Mouse (Mus musculus) midbrain, embryonic 16.5 days (tissue): ENCODE data around the gene Cox7c. TPM values are rescaled to one million over a fixed set of nuclear protein-coding genes. Genes with fewer than 3 reads are reported as not detected.
"Not testable (repeated sequence)": the region's sequence is repeated elsewhere in the genome, so short reads cannot be mapped to it uniquely, and the experiment has no call there.

Source experiments
- ATAC-seq: fragments of 200-750 bp; cut with Nextera tagmentation; 2 replicates; pipeline ENCODE4 v1.8.0; 2017; ENCODE audit warnings: moderate TSS enrichment
- H3K27ac ChIP-seq: fragments of 300-500 bp; sonication (generic); 2 replicates; pipeline ENCODE4 v1.5.1; 2014; ENCODE audit warnings: mild to moderate bottlenecking, low read length, mixed read lengths
- H3K27me3 ChIP-seq: fragments of 300-500 bp; sonication (generic); 2 replicates; pipeline ENCODE4 v1.6.1; 2014; ENCODE audit warnings: low read depth, low read length, mixed read lengths; ENCODE audit not compliant: control insufficient read depth, insufficient read depth
- H3K36me3 ChIP-seq: fragments of 300-500 bp; sonication (generic); 2 replicates; pipeline ENCODE4 v1.6.1; 2014; ENCODE audit warnings: mild to moderate bottlenecking, low read length, moderate library complexity, mixed read lengths; ENCODE audit not compliant: control insufficient read depth, insufficient read depth
- H3K4me1 ChIP-seq: fragments of 300-500 bp; sonication (generic); 2 replicates; pipeline ENCODE4 v1.6.1; 2014; ENCODE audit warnings: mild to moderate bottlenecking, low read length, mixed read lengths; ENCODE audit not compliant: control insufficient read depth, insufficient read depth
- H3K4me2 ChIP-seq: fragments of 300-500 bp; sonication (generic); 2 replicates; pipeline ENCODE4 v1.6.1; 2014; ENCODE audit warnings: mild to moderate bottlenecking, low read length, mixed read lengths
- H3K4me3 ChIP-seq: fragments of 300-500 bp; sonication (generic); 2 replicates; pipeline ENCODE4 v1.5.1; 2014; ENCODE audit warnings: low read depth, mild to moderate bottlenecking, low read length, moderate library complexity, mixed read lengths
- H3K9ac ChIP-seq: fragments of 300-500 bp; sonication (generic); 2 replicates; pipeline ENCODE4 v1.6.1; 2014; ENCODE audit warnings: low read depth, low read length, mixed read lengths
- H3K9me3 ChIP-seq: fragments of 300-500 bp; sonication (generic); replicated peaks from 2 replicates; pipeline ENCODE4 v1.6.1; 2014; ENCODE audit warnings: mild to moderate bottlenecking, low read length, mixed read lengths; ENCODE audit not compliant: control insufficient read depth, poor library complexity, severe bottlenecking
- WGBS: fragments of 180-500 bp; shearing (Covaris S2); extraction: QIAGEN DNeasy Blood & Tissue Kit; methylation state at CpG from one replicate; pipeline ENCODE4 v1.1.7; 2014; 5-methylcytosine and 5-hydroxymethylcytosine counted together
- polyA plus RNA-seq: library from polyadenylated mRNA; unstranded; fragments of >200 nt; fragmentation: Nextera tagmentation; extraction: Ambion mirVana; gene quantifications from 2 replicates; pipeline ENCODE4 v1.2.1, GENCODE M21; 2015

The Cox7c gene
- 589 and 600 TPM in 2 replicates for polyA plus RNA-seq

DNA sequence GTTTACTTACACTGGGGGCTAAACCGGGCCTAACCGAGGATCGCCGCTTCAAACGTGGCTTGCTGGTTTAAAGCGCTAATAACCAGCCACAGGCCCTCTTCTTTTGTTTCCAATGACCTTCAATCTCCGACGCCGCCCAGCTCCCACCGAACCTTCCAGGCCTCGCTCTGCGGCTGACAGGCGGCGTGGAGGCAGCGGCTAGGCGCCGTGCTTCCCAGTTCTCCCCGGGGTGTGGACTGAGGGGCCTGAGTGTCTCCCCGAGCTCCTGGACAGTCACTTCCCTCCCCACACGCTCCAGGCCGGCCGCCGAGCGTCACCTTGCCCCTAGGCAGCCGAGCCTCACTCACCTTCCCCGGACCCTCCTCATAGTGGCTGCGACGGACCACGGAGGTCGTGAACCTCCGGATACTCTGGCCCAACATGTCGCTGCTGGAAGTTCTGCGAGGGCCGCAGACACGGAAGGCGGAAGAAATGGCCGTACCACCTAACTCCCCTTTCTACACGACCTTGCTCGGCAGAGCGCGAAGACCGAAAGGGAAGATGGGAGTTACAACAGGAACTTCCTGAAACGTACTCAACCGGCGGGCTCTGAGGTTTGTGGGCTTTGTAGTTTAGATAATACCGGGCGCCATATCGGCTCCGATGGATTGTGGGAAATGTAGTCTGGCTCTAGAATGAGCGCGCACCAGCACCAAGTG is at the start of gene Cox7c:
Cox7c (minus strand) TSS at position 651 of the 698 bp plus-strand sequence.
- H3K4me2 ChIP-seq, result peak within 1 kb of the TSS; percentile 73
- WGBS, result under 1% methylated on average over 47 of the region's 51 CpGs
- peak within 1 kb of the TSS; percentile 94 for H3K27ac ChIP-seq
- ATAC-seq, result peak; percentile 99
- H3K36me3 ChIP-seq, result peaks cover 9% of the 10 kb centered on the region
- H3K9me3 ChIP-seq, result no peaks in the 10 kb centered on the region
- H3K4me1 ChIP-seq, result peaks cover 4% of the 10 kb centered on the region; the same call in 1 of the 2 replicates
- H3K27me3 ChIP-seq, result no peaks in the 10 kb centered on the region
- peak within 1 kb of the TSS; percentile 62 for H3K4me3 ChIP-seq
- peak within 1 kb of the TSS; percentile 91 for H3K9ac ChIP-seq

GRCm38 (mm10) chr13:86068011-86068724 is 21.5 kb upstream of the Cox7c start:
- no peaks in the 10 kb centered on the region for H3K27me3 ChIP-seq
- H3K4me1 ChIP-seq, result no peaks in the 10 kb centered on the region
- no peak overlapping the region for H3K4me3 ChIP-seq
- no peak overlapping the region for H3K27ac ChIP-seq
- H3K9ac ChIP-seq, result no peak overlapping the region
- H3K4me2 ChIP-seq, result no peak overlapping the region
- H3K9me3 ChIP-seq, result no peaks in the 10 kb centered on the region
- H3K36me3 ChIP-seq, result no peaks in the 10 kb centered on the region
- 80% methylated on average over 3 of the region's 3 CpGs for WGBS
- no peak for ATAC-seq

GRCm38 (mm10) chr13:86067508-86067907 is 20.8 kb upstream of the Cox7c start:
- Histone ChIP-seq H3K4me1 (no peaks in the 10 kb centered on the region), H3K36me3 (no peaks in the 10 kb centered on the region), H3K27ac (no peak overlapping the region), H3K4me3 (no peak overlapping the region), H3K9me3 (no peaks in the 10 kb centered on the region), H3K4me2 (no peak overlapping the region), H3K9ac (no peak overlapping the region), H3K27me3 (no peaks in the 10 kb centered on the region)
- ATAC-seq, result no peak

- H3K27me3 ChIP-seq, H3K9me3 ChIP-seq, H3K27ac ChIP-seq, H3K4me3 ChIP-seq, H3K9ac ChIP-seq, H3K36me3 ChIP-seq, ATAC-seq, H3K4me1 ChIP-seq, H3K4me2 ChIP-seq: not testable (repeated sequence)
- 37% methylated on average over 8 of the region's 8 CpGs for WGBS
Observed at GRCm38 (mm10) chr13:86054091-86054490, 7.4 kb upstream of the Cox7c start.

- ATAC-seq, result no peak
- H3K4me2 ChIP-seq, result no peak overlapping the region
- no peak overlapping the region for H3K9ac ChIP-seq
- H3K36me3 ChIP-seq, result no peaks in the 10 kb centered on the region
- no peak overlapping the region for H3K27ac ChIP-seq
- H3K4me3 ChIP-seq, result no peak overlapping the region
- H3K27me3 ChIP-seq, result no peaks in the 10 kb centered on the region
- no peaks in the 10 kb centered on the region for H3K9me3 ChIP-seq
- 74% methylated on average over 7 of the region's 7 CpGs for WGBS
- H3K4me1 ChIP-seq, result no peaks in the 10 kb centered on the region
Observed at GRCm38 (mm10) chr13:86004907-86005675, 41.6 kb downstream of the Cox7c start.
